Mouse (Mus musculus) spleen, adult 18-20 months (tissue): ENCODE measurements around the gene Dgkg.
A peak's percentile ranks its signal among the peaks of the same experiment; 100 is the strongest.

Experiments used
- DNase-seq, 2 experiments: peaks; one replicate each; pipeline ENCODE4 v3.0.0; 2022; ENCODE audit warnings: mixed read lengths in 2 of 2

Dgkg gene

GRCm38 (mm10) chr16:22493396-22493795, 163.6 kb downstream of the Dgkg start:
- no peak for DNase-seq

DNA sequence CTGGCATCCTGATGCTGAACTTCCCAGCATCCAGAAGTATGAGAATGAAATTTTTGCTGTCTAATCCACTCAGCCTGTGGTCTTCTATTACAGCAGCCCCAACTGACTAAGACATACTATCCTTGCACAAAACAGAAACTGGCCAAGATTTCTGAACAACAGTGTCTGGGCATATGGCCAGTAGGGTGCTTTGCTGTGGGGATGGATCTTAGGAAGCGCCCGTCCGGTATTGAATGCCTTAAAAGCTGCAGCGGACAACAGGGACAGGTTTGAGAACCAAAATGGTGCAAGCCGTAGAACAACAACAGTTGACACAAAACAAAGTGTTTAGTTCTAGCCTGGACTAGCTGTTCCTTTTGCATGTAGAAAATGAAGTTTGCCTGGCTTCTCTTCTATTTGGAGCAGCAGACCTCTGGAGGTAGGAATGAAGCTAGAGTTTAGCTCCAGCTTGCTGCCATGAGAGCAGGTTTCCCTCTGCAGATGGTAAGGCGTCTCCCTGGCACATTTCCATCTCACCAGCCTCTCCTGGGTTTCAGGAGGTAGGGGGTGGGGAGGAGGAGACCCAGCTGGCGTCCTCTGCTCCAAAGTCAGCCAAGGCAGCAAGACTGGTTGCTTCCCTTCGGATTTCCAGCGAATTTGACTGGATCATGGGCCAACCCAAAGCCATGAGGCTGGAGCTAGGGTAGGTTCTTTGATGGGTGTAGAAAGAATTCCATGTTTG, 165.4 kb downstream of the Dgkg start:
- DNase-seq, result no peak

GRCm38 (mm10) chr16:22483900-22484299, 173.1 kb downstream of the Dgkg start:
- DNase-seq, result no peak

DNA sequence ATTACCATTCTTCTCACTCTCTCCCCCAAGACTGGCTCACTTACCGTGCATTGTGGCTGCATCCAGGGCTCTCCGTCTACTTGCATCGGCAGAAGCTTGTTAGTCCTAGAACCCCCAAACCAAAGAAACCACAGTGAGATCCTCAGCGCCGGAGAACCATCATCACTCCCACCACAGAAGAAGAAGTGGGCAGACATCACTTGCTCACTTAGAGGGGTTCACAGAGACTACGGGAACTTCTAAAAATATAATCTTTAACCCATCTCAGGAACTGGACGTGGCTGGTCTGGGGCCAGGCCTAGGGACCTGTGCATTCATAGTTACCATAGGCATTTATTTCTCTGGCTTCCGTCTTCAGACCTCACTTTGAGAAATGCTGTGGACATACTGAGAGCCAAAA, 177.7 kb downstream of the Dgkg start:
- no peak for DNase-seq

- no peak for DNase-seq
These were observed 185.3 kb downstream of the Dgkg start for GRCm38 (mm10) chr16:22471728-22472127.

- no peak for DNase-seq
These were observed 187.6 kb downstream of the Dgkg start for GRCm38 (mm10) chr16:22469385-22469784.

DNA sequence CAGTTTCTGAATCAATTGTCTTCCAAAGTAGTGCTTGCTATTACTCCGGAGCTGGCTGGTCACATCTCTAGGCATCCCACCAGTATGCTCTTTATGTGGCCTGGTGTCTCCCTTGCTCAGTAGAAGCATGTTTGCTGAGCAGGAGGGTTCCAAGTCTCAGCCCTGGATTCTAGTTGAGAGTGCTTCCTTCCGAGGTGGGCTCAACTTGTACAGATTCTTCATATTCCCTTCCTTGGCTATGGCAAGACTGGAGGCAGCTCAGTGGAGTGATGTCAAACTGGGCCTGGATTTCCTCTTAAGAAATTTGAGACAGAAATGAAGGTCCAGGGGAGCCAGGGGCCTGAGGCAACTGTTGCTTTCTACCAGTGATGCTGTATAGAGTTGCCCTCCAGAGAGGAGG, 189.9 kb downstream of the Dgkg start:
- DNase-seq, result no peak

DNA sequence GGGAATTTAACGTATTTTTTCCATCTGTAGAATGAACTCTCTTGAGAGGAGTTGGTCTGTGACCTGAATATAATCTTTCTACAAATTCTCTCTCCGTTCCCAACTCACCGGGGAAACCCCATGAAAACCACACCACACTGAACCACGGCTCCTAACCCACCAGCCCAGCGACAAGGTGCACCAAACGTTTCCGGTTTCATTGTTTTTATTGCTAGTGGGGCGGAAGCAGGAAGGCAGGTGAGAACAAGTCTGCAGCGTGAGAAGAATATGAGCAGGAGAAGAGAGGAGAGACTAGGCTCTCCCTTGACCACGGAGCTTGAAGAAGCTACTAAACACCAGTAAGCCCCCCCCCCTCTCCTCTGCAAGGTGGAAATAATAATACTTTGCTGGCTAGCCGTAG, 190.6 kb downstream of the Dgkg start:
- DNase-seq, result peak; percentile 31 to 42

- DNase-seq, result no peak
These were observed 194.8 kb downstream of the Dgkg start for GRCm38 (mm10) chr16:22462220-22462619.

DNA sequence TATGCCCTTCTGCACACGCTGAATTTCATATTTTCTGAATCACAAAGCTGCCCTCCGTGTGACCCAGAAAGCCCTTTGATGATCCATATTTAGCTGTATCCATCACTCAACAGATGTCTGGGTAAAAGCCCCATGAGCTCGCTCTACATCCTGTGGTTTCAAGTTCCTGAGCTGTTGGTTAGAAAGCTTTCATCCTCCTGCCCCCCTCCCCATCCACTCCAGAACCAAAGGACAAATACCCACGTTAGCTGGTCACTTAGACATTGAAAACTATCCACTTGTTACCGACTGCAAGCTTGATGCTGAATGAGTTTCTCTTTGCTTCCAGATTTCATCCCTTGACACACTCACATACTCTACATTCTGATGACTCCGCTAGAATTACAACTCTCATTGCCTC, 195.3 kb downstream of the Dgkg start:
- DNase-seq, result no peak

DNA sequence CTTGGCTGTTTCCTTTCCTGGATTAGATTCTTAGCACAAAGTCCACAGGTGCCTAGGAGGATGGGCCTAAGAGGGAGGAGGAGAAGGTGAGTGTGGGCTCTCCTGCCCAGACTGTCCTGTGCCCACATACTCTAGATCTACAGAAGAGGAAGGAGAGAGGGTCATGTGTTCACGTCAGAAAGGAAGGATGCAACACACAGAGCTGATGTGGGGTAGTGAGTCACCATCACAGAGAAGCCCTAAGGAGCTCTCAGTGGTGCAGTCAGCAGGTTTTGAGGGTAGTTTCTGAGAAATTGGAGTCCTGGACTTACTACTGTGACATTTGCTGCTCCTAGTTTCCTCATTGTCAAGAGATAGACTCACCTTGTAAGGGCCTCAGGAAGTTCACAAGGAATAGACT, 196.1 kb downstream of the Dgkg start:
- DNase-seq, result no peak

GRCm38 (mm10) chr16:22452082-22452481, 204.9 kb downstream of the Dgkg start:
- DNase-seq, result no peak

- no peak for DNase-seq
These were observed 208.9 kb downstream of the Dgkg start for GRCm38 (mm10) chr16:22448093-22448492.

GRCm38 (mm10) chr16:22444786-22445185, 212.2 kb downstream of the Dgkg start:
- peak; percentile 27 to 30 for DNase-seq

GRCm38 (mm10) chr16:22442202-22442601, 214.8 kb downstream of the Dgkg start:
- no peak for DNase-seq

DNA sequence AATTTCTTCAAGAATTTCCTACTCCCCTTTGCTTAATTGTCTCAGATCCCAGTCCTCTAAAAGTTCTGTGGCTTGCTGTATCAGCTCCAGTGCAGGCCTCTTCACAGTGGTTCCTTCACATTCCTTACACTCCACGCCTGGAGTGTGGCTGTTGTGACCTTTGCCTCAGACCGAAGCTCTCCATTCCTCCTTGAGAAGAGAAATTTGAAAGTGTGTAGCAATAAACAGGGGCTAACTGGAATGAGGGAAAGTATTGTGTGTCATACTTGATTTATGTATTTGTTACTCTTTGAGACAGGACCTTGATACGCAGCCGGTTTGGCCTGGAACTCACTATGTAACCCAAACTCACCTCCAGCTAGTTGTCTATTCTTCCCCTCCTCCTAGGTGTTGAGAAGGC, 215.7 kb downstream of the Dgkg start:
- no peak for DNase-seq

GRCm38 (mm10) chr16:22440269-22440668, 216.8 kb downstream of the Dgkg start:
- DNase-seq, result peak; percentile 11 to 20

DNA sequence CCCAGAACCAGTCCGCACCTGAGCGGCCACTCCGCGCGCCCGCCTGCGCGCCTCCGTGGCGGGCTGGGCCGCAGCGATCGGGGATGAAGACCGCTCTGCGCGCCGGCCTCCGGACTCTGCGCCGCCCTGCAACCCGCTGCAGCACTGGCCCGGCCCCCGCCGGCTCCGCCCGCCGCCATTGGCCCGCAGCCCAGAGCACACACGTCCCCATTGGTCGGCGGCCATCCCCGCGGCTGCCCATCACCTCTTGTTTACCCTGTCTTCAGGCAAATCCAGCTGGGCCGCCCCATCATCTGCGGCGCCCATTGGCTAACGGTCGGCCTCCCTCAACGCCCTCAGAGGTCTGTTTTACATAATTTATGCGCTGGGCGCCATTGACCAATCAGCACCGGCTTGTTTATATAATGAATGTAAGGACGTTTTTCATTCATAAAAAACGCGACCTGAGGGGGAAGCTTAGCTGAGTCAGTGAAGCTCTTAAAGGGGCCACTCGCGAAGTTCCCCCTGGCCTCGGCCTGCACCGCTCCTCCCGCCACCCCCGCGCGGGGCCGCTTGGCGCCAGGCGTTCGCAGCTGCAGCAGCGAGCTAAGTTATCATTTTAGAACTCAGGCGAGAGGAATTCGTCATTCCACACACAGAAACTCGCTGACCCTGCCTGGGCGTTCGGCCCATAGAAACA, 217.4 kb downstream of the Dgkg start, which contains the start of gene Etv5:
Etv5 (minus strand) TSS at position 221 of the 679 bp plus-strand sequence.
- DNase-seq, result peak; percentile 93 to 97

DNA sequence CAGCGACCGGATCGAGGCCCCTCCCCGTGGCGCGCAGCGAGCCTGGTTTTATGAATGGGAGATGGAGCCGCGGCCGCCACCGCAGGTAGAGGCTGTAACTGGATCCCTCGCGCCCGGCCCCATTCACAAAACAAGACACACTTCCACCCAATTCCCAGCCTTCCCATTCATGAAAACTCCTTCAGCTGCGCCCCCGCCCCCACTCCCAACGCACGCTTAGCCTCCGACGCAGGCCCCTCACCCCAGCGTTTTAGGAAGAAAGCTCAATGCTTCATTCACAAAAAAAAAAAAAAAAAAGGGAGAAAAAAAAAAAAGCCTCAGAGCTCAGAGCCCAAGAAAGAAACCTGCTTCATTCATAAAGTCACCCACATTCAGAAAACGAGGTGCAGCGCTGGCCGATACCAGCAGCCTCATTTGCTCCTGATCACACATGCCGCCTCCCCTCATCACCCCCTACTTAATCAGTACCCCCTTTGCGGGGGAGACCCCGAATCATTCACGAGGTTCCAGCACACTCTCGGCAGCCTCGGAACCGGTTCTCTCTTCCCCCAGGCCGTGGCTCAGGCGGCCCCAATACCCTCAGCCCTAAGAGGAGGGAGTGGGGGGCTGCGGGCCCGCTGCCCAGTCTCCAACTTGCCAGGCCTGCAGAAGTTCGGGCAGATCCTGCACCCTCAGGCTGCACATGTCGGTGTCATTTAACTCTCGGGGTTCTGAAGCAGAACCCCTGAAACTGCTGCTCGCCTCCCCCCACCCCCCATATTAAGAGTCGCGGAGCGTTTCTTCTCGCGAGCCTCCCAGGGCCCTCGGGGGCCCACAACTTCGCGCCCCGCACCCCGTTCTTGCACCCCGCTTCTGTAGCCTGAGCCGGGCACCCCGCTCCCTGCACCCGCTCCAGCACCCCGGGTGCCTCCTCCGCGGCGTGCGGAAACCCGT, 218.3 kb downstream of the Dgkg start:
- peak; percentile 26 to 54 for DNase-seq

- DNase-seq, result peak; percentile 13 to 15
These were observed 220.9 kb downstream of the Dgkg start for GRCm38 (mm10) chr16:22436106-22436505.

DNA sequence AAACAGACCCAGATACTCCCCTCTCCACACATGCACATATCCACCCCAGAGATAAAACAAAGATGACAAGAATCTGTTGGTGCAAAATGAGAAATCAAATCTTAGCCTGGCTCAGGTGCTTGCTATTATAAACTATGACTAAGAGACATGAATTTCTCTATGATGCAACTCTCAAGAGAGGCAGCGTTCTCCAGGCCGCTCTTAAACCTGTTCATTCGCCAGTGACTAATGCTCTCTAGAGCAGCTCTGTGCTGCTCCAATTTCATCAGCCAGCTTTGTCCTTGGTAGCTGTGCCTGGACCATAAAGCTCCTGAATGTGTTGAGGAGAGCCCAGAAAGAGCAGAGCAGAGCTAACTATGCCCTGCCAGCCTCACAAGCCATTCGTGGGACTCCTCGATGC, 222.5 kb downstream of the Dgkg start:
- no peak for DNase-seq

DNA sequence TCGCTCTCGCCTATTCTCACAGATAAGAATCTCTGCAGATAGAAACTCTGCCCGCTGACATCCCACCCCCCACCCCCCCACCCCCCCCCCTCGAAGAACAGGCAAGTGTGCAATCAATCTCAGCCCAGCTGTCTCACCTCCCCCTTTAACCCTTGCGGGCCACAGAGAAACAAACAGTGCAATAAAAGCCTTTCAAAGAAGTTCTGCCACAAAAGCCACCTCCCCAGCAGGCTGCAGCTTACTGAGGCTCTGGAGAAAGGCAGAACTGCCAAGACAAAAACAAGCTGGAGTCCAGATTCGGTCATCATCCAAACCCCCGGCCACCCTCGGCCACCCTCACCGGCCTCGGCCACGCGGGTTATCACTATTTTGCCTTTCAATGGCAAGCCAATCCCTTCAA, 223.1 kb downstream of the Dgkg start:
- no peak for DNase-seq

GRCm38 (mm10) chr16:22431773-22432172, 225.2 kb downstream of the Dgkg start:
- DNase-seq, result no peak
